Mouse (Mus musculus) CH12.LX (cell line): ENCODE results near the gene Ylpm1. TPM values are rescaled to one million over a fixed set of nuclear protein-coding genes. Genes with fewer than 3 reads are reported as not detected.

Source experiments
- DNase-seq: peaks from one replicate; pipeline ENCODE4 v3.0.0-alpha.2; 2013; ENCODE audit errors: extremely low read depth
- H3K27ac ChIP-seq: 2 replicates; pipeline ENCODE4 v1.5.1; 2012; ENCODE audit warnings: low read depth, mild to moderate bottlenecking, control low read depth, moderate library complexity; ENCODE audit not compliant: insufficient read depth
- H3K27me3 ChIP-seq: replicated peaks from 2 replicates; pipeline ENCODE3; 2012; ENCODE audit warnings: inconsistent platforms
- H3K36me3 ChIP-seq, 2 experiments: replicated peaks in 1 of 2; 2 replicates each; pipeline versions ENCODE3 to v1.6.1; 2012; ENCODE audit warnings: inconsistent platforms in 1 of 2, low read length in 1 of 2, mild to moderate bottlenecking in 1 of 2, mixed read lengths in 1 of 2, moderate library complexity in 1 of 2; ENCODE audit not compliant: control insufficient read depth in 1 of 2, insufficient read depth in 1 of 2
- H3K4me1 ChIP-seq, 2 experiments: 2 replicates each; pipeline ENCODE4 v1.6.1; 2012; ENCODE audit warnings: inconsistent platforms in 1 of 2, moderate library complexity in 1 of 2; ENCODE audit not compliant: insufficient read depth in 2 of 2, control insufficient read depth in 1 of 2
- H3K4me2 ChIP-seq: 2 replicates; pipeline ENCODE4 v1.6.1; 2012; ENCODE audit warnings: low read depth, mild to moderate bottlenecking, control low read depth; ENCODE audit not compliant: poor library complexity, insufficient read depth, severe bottlenecking
- H3K4me3 ChIP-seq, 3 experiments: fragments of 150-350 bp in 1 of 3; sonication (generic) in 1 of 3; replicated peaks in 1 of 3; 2 replicates each; pipeline versions ENCODE3 to v1.5.1; 2011 to 2012; ENCODE audit warnings: low read depth in 2 of 3, low read length in 2 of 3, mild to moderate bottlenecking in 2 of 3, moderate library complexity in 2 of 3, control low read depth in 1 of 3, improper control_type of control experiment in 1 of 3, inconsistent platforms in 1 of 3, mixed read lengths in 1 of 3; ENCODE audit not compliant: poor library complexity in 1 of 3
- H3K79me2 ChIP-seq: replicated peaks from 2 replicates; pipeline ENCODE4 v1.6.1; 2012; ENCODE audit warnings: mild to moderate bottlenecking, moderate library complexity; ENCODE audit not compliant: control insufficient read depth, poor library complexity, insufficient read depth, severe bottlenecking; ENCODE audit errors: extremely low read depth
- H3K9ac ChIP-seq: 2 replicates; pipeline ENCODE4 v1.6.1; 2012; ENCODE audit warnings: low read depth, mild to moderate bottlenecking, control low read depth, moderate library complexity; ENCODE audit not compliant: insufficient read depth
- H3K9me3 ChIP-seq: replicated peaks from 2 replicates; pipeline ENCODE3; 2012; ENCODE audit warnings: low read length, inconsistent platforms, mixed read lengths
- CHD2 ChIP-seq: IDR thresholded peaks from 2 replicates; pipeline ENCODE4 v1.6.1; 2011; ENCODE audit warnings: low read length, improper control_type of control experiment
- CTCF ChIP-seq, 2 experiments: IDR thresholded peaks in 1 of 2; conservative IDR thresholded peaks in 1 of 2; 2 replicates each; pipeline ENCODE4 v1.5.1; 2011 to 2012; ENCODE audit warnings: low read depth in 2 of 2, low read length in 2 of 2, improper control_type of control experiment in 1 of 2, inconsistent platforms in 1 of 2, mild to moderate bottlenecking in 1 of 2, moderate library complexity in 1 of 2
- E2F4 ChIP-seq: IDR thresholded peaks from 2 replicates; pipeline ENCODE4 v1.6.1; 2011; ENCODE audit warnings: low read depth, low read length, improper control_type of control experiment; ENCODE audit not compliant: insufficient replicate concordance
- ELF1 ChIP-seq: IDR thresholded peaks from 2 replicates; pipeline ENCODE4 v1.6.1; 2014; ENCODE audit warnings: low read depth, mild to moderate bottlenecking, inconsistent platforms, low read length, improper control_type of control experiment
- EP300 ChIP-seq: IDR thresholded peaks from 2 replicates; pipeline ENCODE4 v1.6.1; 2011; ENCODE audit warnings: low read length, improper control_type of control experiment
- ETS1 ChIP-seq: conservative IDR thresholded peaks from 2 replicates; pipeline ENCODE4 v1.6.1; 2012; ENCODE audit warnings: low read depth, mild to moderate bottlenecking, inconsistent platforms, low read length, improper control_type of control experiment, moderate library complexity
- IRF4 ChIP-seq: IDR thresholded peaks from 2 replicates; pipeline ENCODE4 v1.6.1; 2014; ENCODE audit warnings: low read depth, mild to moderate bottlenecking, inconsistent platforms, low read length, improper control_type of control experiment
- JUN ChIP-seq: IDR thresholded peaks from 2 replicates; pipeline ENCODE4 v1.6.1; 2011; ENCODE audit warnings: low read depth, mild to moderate bottlenecking, low read length, improper control_type of control experiment, moderate library complexity; ENCODE audit not compliant: insufficient read depth
- KAT2A ChIP-seq: IDR thresholded peaks from 2 replicates; pipeline ENCODE4 v1.6.1; 2012; ENCODE audit warnings: low read length, improper control_type of control experiment, inconsistent platforms; ENCODE audit not compliant: insufficient replicate concordance
- MXI1 ChIP-seq: IDR thresholded peaks from 2 replicates; pipeline ENCODE4 v1.6.1; 2011; ENCODE audit warnings: mild to moderate bottlenecking, low read depth, low read length, improper control_type of control experiment
- PAX5 ChIP-seq: IDR thresholded peaks from 2 replicates; pipeline ENCODE4 v1.6.1; 2012; ENCODE audit warnings: low read length, inconsistent platforms, mixed read lengths
- RAD21 ChIP-seq: IDR thresholded peaks from 2 replicates; pipeline ENCODE4 v1.6.1; 2011; ENCODE audit warnings: low read depth, mild to moderate bottlenecking, low read length, improper control_type of control experiment, moderate library complexity
- RCOR1 ChIP-seq: conservative IDR thresholded peaks from 2 replicates; pipeline ENCODE4 v1.6.1; 2012; ENCODE audit warnings: low read depth, mild to moderate bottlenecking, inconsistent platforms, low read length, improper control_type of control experiment
- SIN3A ChIP-seq: IDR thresholded peaks from 2 replicates; pipeline ENCODE4 v1.6.1; 2012; ENCODE audit warnings: low read length, improper control_type of control experiment, inconsistent platforms
- TBP ChIP-seq: conservative IDR thresholded peaks from 2 replicates; pipeline ENCODE4 v1.6.1; 2011; ENCODE audit warnings: low read depth, low read length, improper control_type of control experiment
- USF1 ChIP-seq: IDR thresholded peaks from 2 replicates; pipeline ENCODE4 v1.6.1; 2014; ENCODE audit warnings: low read depth, mild to moderate bottlenecking, inconsistent platforms, low read length, improper control_type of control experiment
- ZC3H11A ChIP-seq: IDR thresholded peaks from 2 replicates; pipeline ENCODE4 v1.6.1; 2012; ENCODE audit warnings: low read depth, mild to moderate bottlenecking, inconsistent platforms, low read length, improper control_type of control experiment
- ZKSCAN1 ChIP-seq: IDR thresholded peaks from 2 replicates; pipeline ENCODE4 v1.6.1; 2012; ENCODE audit warnings: low read depth, inconsistent platforms, low read length, improper control_type of control experiment, borderline replicate concordance
- ZMIZ1 ChIP-seq: IDR thresholded peaks from 2 replicates; pipeline ENCODE4 v1.6.1; 2012; ENCODE audit warnings: low read depth, mild to moderate bottlenecking, inconsistent platforms, low read length, improper control_type of control experiment
- dilution Hi-C: fragments of 300-500 bp; cut with MboI; formaldehyde crosslinking; loops from 2 replicates; pipeline ENCODE4 v1.14.3; 2020; ENCODE audit warnings: low sequenced_read_pairs; ENCODE audit not compliant: extremely low pct_unique_long_range_greater_than_20kb, extremely low pct_ligation_motif_present
- in situ Hi-C: fragments of 300-500 bp; cut with MboI; formaldehyde crosslinking; loops from 3 replicates; pipeline ENCODE4 v1.14.3; 2019; ENCODE audit warnings: low sequenced_read_pairs, low pct_ligation_motif_present, low pct_unique_long_range_greater_than_20kb, mixed read lengths
- polyA plus RNA-seq: library from polyadenylated mRNA; unstranded; fragments of >175 nt; gene quantifications from 2 replicates; pipeline ENCODE4 v1.2.1, GENCODE M21; 2012; ENCODE audit warnings: low read depth; ENCODE audit not compliant: insufficient read length
- total RNA-seq, 2 experiments: library from RNA; depleted of rRNA; stranded (reverse); fragments of 300-350 nt in 1 of 2; fragments of >200 nt in 1 of 2; gene quantifications; 2 replicates each; pipeline ENCODE4 v1.2.3; 2012 to 2014

Gene Ylpm1
- total and polyA plus RNA-seq, 3 experiments, result 19.3 to 56.8 (median 20.1) TPM

DNA sequence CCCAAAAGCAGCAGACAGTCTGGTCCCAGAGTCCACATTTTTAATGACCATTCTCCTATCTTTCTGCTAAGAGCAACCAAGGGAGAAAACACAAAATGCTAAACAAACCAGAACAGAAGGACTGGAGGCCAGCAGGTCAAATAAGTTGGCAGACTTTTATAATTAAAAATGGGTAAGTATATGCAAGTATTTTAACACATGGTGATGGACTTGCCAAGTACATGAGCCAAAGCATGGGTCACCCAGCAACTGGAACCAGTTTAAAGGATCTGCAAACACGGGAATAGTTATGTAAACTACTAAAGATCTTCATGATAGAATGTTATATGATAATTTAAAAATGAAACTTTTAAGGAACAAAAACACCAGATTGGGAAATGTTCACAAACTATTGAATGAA, 43.8 kb upstream of the Ylpm1 start:
- in situ Hi-C loops (no loop called here), dilution Hi-C loops (no loop called here)
- Histone ChIP-seq H3K9ac (no peak overlapping the region), H3K4me1 (peaks cover under 1 to 19% of the 10 kb centered on the region in 2 experiments), H3K9me3 (no peaks in the 10 kb centered on the region), H3K79me2 (no peaks in the 10 kb centered on the region; the same call in 1 of the 2 replicates), H3K4me2 (no peak overlapping the region), H3K27me3 (no peaks in the 10 kb centered on the region)
- DNase-seq, result no peak
- no peak for TF ChIP-seq TBP
- TF ChIP-seq MXI1, result no peak
- TF ChIP-seq ZMIZ1, result no peak
- TF ChIP-seq PAX5, result no peak
- TF ChIP-seq ELF1, result no peak
- TF ChIP-seq EP300, result no peak
- no peak for TF ChIP-seq RCOR1
- no peak for TF ChIP-seq KAT2A
- TF ChIP-seq RAD21, result no peak
- TF ChIP-seq ZC3H11A, result no peak
- no peak for TF ChIP-seq ZKSCAN1
- TF ChIP-seq E2F4, result no peak
- TF ChIP-seq CTCF (conservative IDR thresholded peaks at IDR 0.05 in 1 of 2, IDR thresholded peaks at IDR 0.05 in 1 of 2; ENCODE audit: low read depth in 2 of 2, low read length in 2 of 2), result no peak
- TF ChIP-seq CHD2, result no peak
- TF ChIP-seq USF1, result no peak
- TF ChIP-seq, all 38 proteins: peak for 0
- H3K36me3 ChIP-seq, result peaks cover 18 to 40% of the 10 kb centered on the region in 2 experiments
- no peak overlapping the region for H3K27ac ChIP-seq
- no peak overlapping the region for H3K4me3 ChIP-seq

DNA sequence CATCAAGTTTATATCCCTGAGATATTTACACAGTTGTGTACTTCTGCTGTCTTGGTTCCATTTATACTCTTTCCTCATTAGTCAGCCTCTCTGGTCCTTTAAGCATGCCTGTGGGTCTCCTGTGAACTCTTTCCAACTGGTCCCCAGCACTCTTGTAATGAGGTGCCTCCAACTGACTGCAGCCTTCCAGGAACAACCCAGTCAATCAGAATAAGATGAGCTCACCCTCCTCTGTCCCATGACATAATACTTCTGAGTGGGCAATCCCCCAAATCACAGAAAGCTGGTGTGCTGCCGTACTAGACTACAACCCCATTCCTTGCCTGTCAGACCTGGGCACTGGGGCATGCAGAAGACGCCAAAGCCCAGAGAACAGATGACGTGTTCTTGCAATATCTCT, 39.8 kb upstream of the Ylpm1 start:
- no peak overlapping the region for H3K4me3 ChIP-seq
- peaks cover 9 to 26% of the 10 kb centered on the region in 2 experiments for H3K36me3 ChIP-seq
- H3K9me3 ChIP-seq, result peaks cover 3% of the 10 kb centered on the region
- H3K4me2 ChIP-seq, result 0 out of 2 replicates have a peak overlapping the region, but pooled peaks have one; percentile 29
- peak; percentile 58 for DNase-seq
- H3K27me3 ChIP-seq, result no peaks in the 10 kb centered on the region
- TF ChIP-seq SIN3A (0 out of 2 replicates have a peak, but pooled peaks have one; percentile 27), IRF4 (peak; percentile 54; the same call in 1 of the 2 replicates), ETS1 (peak; percentile 89), CHD2 (no peak), JUN (peak; percentile 49)
- H3K79me2 ChIP-seq, result no peaks in the 10 kb centered on the region; the same call in 1 of the 2 replicates
- in situ Hi-C loops, result no loop called here
- dilution Hi-C loops, result no loop called here
- H3K4me1 ChIP-seq, result peaks cover 13 to 40% of the 10 kb centered on the region in 2 experiments
- H3K27ac ChIP-seq, result peak overlapping the region; percentile 41; the same call in 1 of the 2 replicates
- H3K9ac ChIP-seq, result no peak overlapping the region
